Mouse (Mus musculus) testis, adult 2 months (tissue): ENCODE measurements around the gene Ramp3. TPM values are rescaled to one million over a fixed set of nuclear protein-coding genes. Genes with fewer than 3 reads are reported as not detected.

Source experiments
- H3K27ac ChIP-seq: fragments of 200-500 bp; 2 replicates; pipeline ENCODE4 v1.5.1; 2012; ENCODE audit warnings: low read depth, low read length; ENCODE audit not compliant: control insufficient read depth, insufficient read depth
- H3K27me3 ChIP-seq: fragments of 200-500 bp; 2 replicates; pipeline ENCODE4 v1.6.1; 2012; ENCODE audit warnings: mild to moderate bottlenecking, low read length, moderate library complexity; ENCODE audit not compliant: control insufficient read depth, insufficient read depth
- H3K36me3 ChIP-seq: fragments of 200-500 bp; 2 replicates; pipeline ENCODE4 v1.6.1; 2012; ENCODE audit warnings: mild to moderate bottlenecking, low read length; ENCODE audit not compliant: control insufficient read depth, insufficient read depth
- H3K4me1 ChIP-seq: fragments of 200-500 bp; 2 replicates; pipeline ENCODE4 v1.6.1; 2012; ENCODE audit warnings: low read length; ENCODE audit not compliant: control insufficient read depth, insufficient read depth
- H3K4me3 ChIP-seq: fragments of 200-500 bp; 2 replicates; pipeline ENCODE4 v1.5.1; 2012; ENCODE audit warnings: low read depth, mild to moderate bottlenecking, low read length, moderate library complexity, mixed read lengths; ENCODE audit not compliant: control insufficient read depth
- CTCF ChIP-seq: fragments of 200-500 bp; IDR thresholded peaks from 2 replicates; pipeline ENCODE4 v1.5.1; 2012; ENCODE audit warnings: low read depth, mild to moderate bottlenecking, inconsistent platforms, low read length, moderate library complexity; ENCODE audit not compliant: control insufficient read depth, insufficient read depth, insufficient replicate concordance
- POLR2A ChIP-seq: fragments of 200-500 bp; IDR thresholded peaks from 2 replicates; pipeline ENCODE4 v1.6.1; 2012; ENCODE audit warnings: low read depth, mild to moderate bottlenecking, inconsistent platforms, low read length, moderate library complexity; ENCODE audit not compliant: control insufficient read depth
- polyA plus RNA-seq: library from polyadenylated mRNA; depleted of rRNA; stranded (reverse); fragments of >200 nt; gene quantifications from 2 replicates; pipeline ENCODE4 v1.2.3, GENCODE M21; 2012

Ramp3 gene
- polyA plus RNA-seq, 1 experiment = 11.2 TPM

DNA sequence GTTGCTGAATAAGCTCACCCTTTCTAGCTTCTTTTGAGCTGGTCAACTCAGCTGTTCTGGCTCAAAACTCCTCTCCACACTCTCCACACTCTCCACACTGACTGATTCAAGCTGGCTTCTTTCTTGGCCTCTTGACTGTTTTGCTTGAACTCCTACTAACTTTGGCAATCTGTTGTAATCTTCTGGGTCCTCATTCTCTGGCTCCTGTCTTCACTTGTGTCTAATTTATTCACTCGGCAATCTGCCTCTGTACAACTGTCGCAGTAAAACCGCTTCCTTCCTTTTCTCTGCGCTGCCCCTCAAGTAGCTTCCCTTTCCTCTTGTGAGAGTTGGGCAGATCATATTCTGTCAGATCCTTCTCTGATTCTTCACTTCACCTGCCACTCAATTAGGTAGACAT is 30.6 kb upstream of the Ramp3 start:
- no peak for TF ChIP-seq POLR2A
- Histone ChIP-seq H3K4me1 (peaks cover 7% of the 10 kb centered on the region), H3K36me3 (peaks cover 1% of the 10 kb centered on the region; the same call in 1 of the 2 replicates)

DNA sequence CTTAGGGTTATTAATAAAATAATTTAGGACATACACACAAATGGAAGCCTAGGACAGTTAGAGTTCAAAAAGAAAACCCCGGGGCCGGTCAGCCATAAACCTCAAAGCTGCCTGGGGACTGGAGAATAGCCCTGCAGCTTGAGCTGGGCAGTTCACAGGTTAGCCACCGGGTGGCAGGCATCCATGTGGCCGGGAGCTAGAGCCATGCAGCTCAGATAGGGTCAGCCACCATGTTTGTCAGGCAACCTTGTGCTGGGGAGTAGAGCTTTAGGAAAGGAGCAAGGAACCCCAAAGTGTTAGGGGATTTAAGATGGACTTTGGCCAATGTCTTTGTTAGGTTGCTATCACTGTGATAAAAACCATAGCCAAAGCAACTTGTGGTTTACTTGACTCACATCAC is 29.8 kb upstream of the Ramp3 start:
- peak; percentile 72; the same call in 1 of the 2 replicates for TF ChIP-seq CTCF
- TF ChIP-seq POLR2A = no peak
- H3K27ac ChIP-seq = no peak overlapping the region
- no peaks in the 10 kb centered on the region for H3K27me3 ChIP-seq
- peaks cover 7% of the 10 kb centered on the region for H3K4me1 ChIP-seq
- peaks cover 1% of the 10 kb centered on the region; the same call in 1 of the 2 replicates for H3K36me3 ChIP-seq
- no peak overlapping the region for H3K4me3 ChIP-seq

More for the DNA sequence above, 30.6 kb upstream of the Ramp3 start:
- Histone ChIP-seq H3K4me3 (no peak overlapping the region), H3K27me3 (no peaks in the 10 kb centered on the region), H3K27ac (no peak overlapping the region)

DNA sequence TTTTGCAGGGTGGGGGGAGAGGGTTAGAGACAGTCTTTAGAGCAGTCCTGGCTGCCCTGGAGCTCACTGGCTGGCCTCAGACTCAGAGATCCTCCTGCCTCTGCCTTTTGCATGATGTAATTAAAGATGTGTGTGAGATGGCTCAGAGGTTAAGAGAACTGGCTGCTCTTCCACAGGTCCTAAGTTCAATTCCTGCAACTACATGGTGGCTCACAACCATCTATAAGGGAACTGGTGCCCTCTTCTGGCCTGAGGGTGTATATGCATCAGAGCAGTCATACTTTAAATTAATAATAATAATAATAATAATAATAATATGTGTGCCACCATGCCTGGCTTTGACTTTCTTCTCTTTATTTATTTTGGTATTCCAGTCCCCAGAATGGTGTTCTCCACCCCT is 28.7 kb upstream of the Ramp3 start:
- Histone ChIP-seq H3K27me3 (no peaks in the 10 kb centered on the region), H3K4me3 (no peak overlapping the region)
- TF ChIP-seq CTCF (no peak), POLR2A (no peak)

DNA sequence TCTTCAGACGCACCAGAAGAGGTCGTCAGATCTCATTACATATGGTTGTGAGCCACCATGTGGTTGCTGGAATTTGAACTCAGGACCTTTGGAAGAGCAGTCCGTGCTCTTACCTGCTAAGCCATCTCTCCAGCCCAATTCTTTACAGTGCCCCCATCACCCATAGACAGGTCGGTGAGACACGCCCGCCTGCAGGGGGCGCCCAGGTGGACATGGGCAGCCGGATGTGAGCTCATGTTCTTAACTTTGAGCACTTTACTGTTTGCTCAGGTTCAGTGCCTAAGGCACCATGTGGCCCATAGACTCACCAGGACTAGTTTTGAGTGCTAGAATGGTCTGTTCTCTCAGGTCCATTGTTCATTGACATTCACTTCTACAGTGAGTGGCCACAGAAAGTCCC is 22.2 kb upstream of the Ramp3 start:
- no peaks in the 10 kb centered on the region for H3K27me3 ChIP-seq
- no peak overlapping the region for H3K4me3 ChIP-seq
- no peaks in the 10 kb centered on the region for H3K4me1 ChIP-seq
- H3K36me3 ChIP-seq = no peaks in the 10 kb centered on the region
- H3K27ac ChIP-seq = no peak overlapping the region
- TF ChIP-seq POLR2A (no peak), CTCF (no peak)

More for the DNA sequence above, 28.7 kb upstream of the Ramp3 start:
- peaks cover 5% of the 10 kb centered on the region for H3K4me1 ChIP-seq
- no peaks in the 10 kb centered on the region for H3K36me3 ChIP-seq
- H3K27ac ChIP-seq = no peak overlapping the region

DNA sequence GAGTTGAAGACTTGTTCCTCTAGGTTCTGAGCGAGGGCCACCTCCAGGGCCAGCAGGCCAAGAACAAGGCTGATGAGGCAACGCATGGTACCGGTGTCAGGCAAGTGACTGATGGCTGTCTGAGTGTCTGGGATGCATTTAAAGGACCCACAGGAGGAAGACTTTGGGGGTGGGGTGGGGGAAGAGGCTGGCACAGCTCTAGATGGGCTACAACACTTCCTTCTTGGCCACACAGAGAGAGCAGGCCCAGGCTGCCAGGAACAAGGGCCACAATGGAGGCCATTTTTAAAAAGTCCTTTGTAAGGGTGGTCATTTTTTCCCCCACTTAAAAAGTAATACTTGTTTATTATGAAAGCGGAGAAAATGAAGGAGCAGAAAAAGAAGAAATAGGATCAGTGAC is 19.8 kb upstream of the Ramp3 start, which contains the start of gene Wap:
Gene Wap (minus strand): TSS at position 101 of the 400 bp plus-strand sequence.
- TF ChIP-seq CTCF (no peak), POLR2A (no peak)
- H3K4me1 ChIP-seq = no peaks in the 10 kb centered on the region
- H3K4me3 ChIP-seq = no peak within 1 kb of the TSS
- H3K36me3 ChIP-seq = no peaks in the 10 kb centered on the region
- no peaks in the 10 kb centered on the region for H3K27me3 ChIP-seq
- no peak within 1 kb of the TSS for H3K27ac ChIP-seq

DNA sequence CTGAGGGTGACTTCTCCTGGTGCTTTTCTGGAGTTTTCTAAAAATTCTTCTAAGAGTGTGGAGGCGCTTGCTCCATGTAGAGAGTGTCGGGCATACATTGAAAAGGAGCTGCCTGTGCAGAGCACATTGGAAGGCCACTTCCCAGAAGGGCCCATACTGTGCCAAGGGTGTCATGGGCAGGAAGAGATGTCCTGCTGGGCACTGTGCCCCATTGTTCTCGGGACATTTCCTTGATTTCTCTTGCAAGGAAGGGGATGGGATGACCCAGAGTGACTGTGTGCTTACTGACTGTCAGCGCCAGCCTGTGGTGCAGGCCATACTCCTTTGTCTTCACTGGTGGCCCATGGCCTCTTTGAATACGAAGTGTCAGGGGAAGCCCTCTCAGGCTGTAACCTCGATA is 19.2 kb upstream of the Ramp3 start:
- no peak for TF ChIP-seq POLR2A
- no peak for TF ChIP-seq CTCF
- no peaks in the 10 kb centered on the region for H3K27me3 ChIP-seq
- no peaks in the 10 kb centered on the region for H3K36me3 ChIP-seq
- H3K27ac ChIP-seq = no peak overlapping the region
- no peak overlapping the region for H3K4me3 ChIP-seq
- no peaks in the 10 kb centered on the region for H3K4me1 ChIP-seq

DNA sequence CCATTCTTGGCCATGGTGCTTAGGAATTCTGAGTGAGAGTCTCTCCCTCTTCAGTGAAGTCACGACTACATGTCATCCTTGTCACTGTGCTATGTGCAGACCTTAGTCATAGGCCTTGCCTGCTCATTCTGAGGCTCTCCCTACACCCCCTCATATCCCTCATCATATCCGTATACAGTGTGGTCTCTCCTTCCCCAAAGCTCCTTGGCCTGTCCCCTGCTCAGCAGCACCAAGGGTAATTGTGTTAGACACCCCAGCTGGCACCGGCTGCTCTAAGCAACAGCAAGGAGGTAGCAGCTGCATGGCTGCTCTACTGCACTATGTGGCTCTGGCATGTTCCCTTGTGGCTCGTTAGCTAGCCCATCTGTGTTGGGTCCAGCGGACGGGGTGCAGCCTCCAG is 13.8 kb upstream of the Ramp3 start:
- Histone ChIP-seq H3K27me3 (no peaks in the 10 kb centered on the region), H3K27ac (no peak overlapping the region), H3K4me3 (peak overlapping the region; percentile 44), H3K36me3 (no peaks in the 10 kb centered on the region), H3K4me1 (peaks cover 5% of the 10 kb centered on the region; the same call in 1 of the 2 replicates)
- TF ChIP-seq POLR2A = no peak
- no peak for TF ChIP-seq CTCF
